Mouse (Mus musculus) heart, postnatal 10 days (tissue): ENCODE results near the gene Slc38a7. TPM values are rescaled to one million over a fixed set of nuclear protein-coding genes. Genes with fewer than 3 reads are reported as not detected.
"Not testable (repeated sequence)": the region's sequence is repeated elsewhere in the genome, so short reads cannot be mapped to it uniquely, and the experiment has no call there.

Experiments
- DNase-seq, 2 experiments: peaks; one replicate each; pipeline ENCODE4 v3.0.0; 2021
- intact Hi-C: fragments of 180-260 bp; cut with DNase I; formaldehyde crosslinking; loops from one replicate; pipeline ENCODE4 v1.15.1; 2025
- total RNA-seq, 2 experiments: library from RNA; stranded (reverse); gene quantifications; 2 replicates each; pipeline ENCODE4 v1.2.3; 2021

Slc38a7 gene
- total RNA-seq, 2 experiments from 2014 or later, result 9.9 to 11.5 TPM

GRCm38 (mm10) chr8:95854174-95854573, 835 bp upstream of the Slc38a7 start:
- DNase-seq, result no peak
- intact Hi-C loops, result loop anchor here (5.0 kb wide), 1 partner anchor 33 kb away; the partner anchor contains the start of gene Got2

- peak; percentile 46 to 53 for DNase-seq
- intact Hi-C loops, result loop anchor here (5.0 kb wide), 1 partner anchor 35 kb away; the partner anchor contains the start of gene Got2
Measured at GRCm38 (mm10) chr8:95852290-95852689, 1.0 kb downstream of the Slc38a7 start.

DNA sequence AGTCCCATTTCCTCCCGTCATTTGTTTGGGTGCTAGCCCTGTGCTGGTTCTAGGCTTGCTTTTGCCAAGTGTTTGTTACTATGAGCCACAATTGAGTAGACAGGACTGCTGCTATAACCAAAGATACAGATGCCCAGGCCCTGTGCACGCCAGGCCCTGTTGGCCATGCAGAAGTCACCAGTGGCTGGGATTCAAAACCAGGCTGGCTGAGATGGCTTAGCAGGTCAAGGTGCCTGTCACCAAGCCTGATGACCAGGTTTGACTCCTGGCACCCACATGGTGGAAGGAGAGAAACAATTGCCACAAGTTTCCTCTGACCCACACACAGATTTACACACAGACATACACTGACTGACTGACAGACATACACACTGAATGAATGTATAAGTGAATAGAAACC, 3.0 kb downstream of the Slc38a7 start:
- intact Hi-C loops, result loop anchor here (5.0 kb wide), 1 partner anchor 37 kb away; the partner anchor contains the start of gene Got2

GRCm38 (mm10) chr8:95848734-95849464, 4.4 kb downstream of the Slc38a7 start:
- DNase-seq, result no peak
- intact Hi-C loops, result no loop called here

More for the DNA sequence above, 3.0 kb downstream of the Slc38a7 start:
- no peak for DNase-seq

DNA sequence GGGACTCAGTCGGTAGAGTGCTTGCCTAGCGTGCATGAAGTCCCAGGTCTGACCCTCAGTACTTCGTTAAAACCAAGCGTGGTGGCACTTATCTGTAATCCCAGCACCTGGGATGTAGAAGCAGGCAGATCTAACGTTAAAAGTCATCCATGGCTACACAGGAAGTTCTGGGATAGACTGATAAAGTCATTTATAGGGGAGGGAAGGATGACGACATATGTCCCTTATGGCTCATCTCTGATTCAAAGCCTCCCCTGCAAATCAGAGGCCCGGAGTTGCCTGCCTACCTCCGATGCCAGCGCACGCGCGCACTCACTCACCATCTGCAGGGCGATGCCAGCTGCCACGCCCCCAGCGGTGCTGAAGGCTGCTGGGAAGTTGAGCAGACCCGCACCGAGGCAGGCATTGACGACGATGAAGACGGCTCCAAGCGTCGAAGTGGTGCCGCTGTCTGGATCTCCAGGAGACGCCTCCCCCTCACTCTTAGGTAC, 5.2 kb downstream of the Slc38a7 start:
- intact Hi-C loops, result no loop called here
- DNase-seq, result no peak

DNA sequence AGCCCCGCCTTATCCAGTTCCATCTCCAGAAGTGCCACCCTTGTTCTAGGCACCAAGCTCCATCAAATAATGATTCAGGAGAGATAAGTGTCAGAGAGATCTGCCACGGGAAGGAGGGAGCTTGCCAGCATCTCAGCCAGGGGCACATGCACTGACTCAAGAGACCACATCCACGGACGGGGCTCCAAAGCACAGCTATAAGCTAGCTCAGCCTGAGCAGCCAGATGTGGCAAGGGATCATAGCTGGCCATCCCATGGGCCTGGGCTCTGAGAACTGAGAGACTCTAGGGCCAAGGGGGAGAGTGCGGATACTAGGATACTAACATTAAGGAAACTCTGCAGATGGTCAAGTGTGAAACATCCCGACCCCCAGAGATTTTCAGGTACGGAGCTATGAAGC, 8.3 kb downstream of the Slc38a7 start:
- no peak for DNase-seq
- intact Hi-C loops, result no loop called here

DNA sequence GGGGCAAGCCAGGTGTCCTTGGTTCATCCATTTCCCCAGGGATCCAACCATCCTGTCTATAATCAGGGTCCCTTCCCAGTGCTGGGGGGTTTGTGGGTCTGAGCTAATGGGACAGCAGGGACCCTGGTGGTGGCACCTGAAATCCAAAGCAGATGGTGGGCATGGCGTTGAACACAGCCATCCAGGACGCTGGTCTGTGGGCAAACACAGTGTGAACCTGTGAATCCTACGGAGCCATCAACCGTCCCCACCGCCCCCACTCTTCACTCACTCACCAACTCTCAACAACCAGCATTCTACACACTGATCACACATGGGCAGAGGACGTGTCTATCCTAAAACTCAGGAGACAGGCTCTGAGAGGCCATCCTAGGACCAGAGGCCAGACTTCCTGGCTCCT, 9.4 kb downstream of the Slc38a7 start:
- DNase-seq, result no peak
- intact Hi-C loops, result no loop called here

- intact Hi-C loops, result no loop called here
- no peak for DNase-seq
Measured at GRCm38 (mm10) chr8:95841436-95841835, 11.9 kb downstream of the Slc38a7 start.

DNA sequence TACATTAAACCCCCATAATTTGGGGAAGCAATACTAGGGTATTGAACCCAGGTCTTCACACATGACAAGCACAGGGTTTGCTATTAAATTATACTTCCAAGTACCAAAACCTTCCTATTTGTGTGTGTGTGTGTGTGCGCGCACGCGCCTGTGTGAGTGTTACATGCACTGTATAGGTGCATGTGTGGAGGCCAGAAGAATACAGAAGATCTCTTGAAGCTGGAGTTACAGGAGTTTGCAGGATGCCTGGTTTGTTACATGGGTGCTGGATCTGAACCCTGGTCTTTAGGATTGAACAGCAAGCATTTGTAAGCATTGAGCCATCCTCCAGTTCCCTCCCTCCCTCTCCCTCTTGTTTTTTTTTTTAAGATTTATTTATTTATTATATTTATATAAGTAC, 14.1 kb downstream of the Slc38a7 start:
- intact Hi-C loops, result loop anchor here (5.0 kb wide), 1 partner anchor 78 kb away; no protein-coding TSS in a partner anchor
- DNase-seq, result no peak

- intact Hi-C loops, result loop anchor here (5.0 kb wide), 1 partner anchor 80 kb away; no protein-coding TSS in a partner anchor
- DNase-seq, result no peak
Measured at GRCm38 (mm10) chr8:95837266-95837665, 16.1 kb downstream of the Slc38a7 start.

DNA sequence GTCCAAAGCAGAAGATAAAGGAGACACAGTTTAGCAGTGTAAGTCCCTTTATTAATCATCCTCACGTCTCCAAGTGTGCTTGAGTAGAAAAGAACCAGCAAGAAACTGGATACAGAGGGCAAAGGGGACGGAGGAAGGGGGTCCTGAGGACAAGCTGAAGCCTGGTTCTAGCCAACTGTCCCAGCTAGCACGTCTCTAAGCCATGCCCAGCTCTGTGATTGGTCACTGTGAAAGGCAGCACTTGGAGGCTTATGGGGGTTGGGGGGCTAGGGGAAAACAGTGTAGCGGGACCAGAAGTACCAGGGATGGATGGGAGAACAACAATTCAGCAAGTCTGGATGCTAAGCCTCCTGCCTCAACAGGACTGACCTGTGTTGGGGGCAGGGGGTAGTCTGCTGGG, 17.4 kb downstream of the Slc38a7 start:
- intact Hi-C loops, result loop anchor here (5.0 kb wide), 1 partner anchor 81 kb away; no protein-coding TSS in a partner anchor
- DNase-seq, result no peak

DNA sequence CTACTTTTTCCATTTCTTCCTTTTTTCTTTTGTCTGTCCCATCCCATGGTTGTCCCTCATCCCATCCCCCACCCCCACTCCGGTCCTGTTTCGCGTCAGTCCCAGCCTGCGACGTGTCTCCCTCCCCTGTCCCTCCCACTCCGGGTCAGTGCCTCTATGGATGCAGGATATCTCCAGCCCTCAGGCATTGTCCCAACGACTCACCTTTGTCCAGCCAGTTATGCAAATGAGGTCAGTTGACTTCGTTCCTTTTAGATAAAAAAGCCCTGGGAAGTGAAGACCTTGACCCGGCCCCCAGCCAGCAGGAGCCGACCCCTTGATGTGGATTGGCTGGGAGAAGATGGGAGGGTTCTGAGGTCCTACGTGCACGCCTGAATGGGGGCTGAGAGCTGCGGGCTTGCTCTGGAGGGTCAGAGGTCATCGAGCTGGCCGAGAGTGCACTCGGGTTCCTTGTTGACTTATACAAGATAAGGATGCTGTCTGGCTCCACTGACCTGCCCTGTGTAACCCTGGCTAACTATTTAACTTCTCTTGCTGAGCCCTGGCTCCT, 19.8 kb downstream of the Slc38a7 start:
- DNase-seq, result peak in 1 of 2 experiments; percentile 26
- intact Hi-C loops, result loop anchor here (2.0 to 5.0 kb wide), 4 partner anchors 51 to 231 kb away; no protein-coding TSS in a partner anchor

DNA sequence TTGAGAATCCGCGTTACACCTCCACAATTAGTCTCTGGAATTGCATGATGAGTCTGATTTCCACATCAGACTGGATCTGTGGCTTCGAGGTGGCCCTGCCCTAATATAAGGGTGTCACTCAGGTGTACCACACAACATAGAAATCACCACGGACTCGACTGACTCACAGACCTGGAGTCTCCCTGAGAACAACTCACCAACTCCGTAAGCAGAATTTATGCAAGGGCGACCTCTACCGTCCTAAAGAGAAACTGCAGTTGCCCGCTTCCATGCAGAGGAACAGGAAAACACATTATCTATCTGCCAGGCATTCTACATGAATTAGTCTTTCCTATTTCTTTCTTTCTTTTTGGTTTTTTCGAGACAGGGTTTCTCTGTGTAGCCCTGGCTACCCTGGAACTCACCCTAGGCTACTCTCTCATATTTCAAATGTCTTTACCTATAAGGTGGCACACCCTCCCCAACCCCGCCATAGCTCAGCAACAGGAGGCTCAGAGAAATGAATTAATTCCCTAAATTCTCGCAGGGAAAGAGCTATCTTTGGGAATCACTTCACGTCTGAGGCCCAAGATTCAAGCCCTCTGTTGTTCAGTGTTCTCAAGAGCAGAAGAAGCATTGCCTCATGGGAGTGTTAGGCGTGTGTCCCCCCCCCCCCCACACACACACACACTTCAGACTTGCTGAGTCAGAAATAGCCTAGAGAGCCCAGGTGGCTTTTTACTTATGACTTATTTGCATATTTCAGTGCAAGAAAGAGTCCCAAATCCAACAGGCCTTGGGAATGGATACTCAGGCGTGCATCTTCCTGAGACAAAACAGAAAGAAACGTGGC, 20.5 kb downstream of the Slc38a7 start:
- intact Hi-C loops, result loop anchor here (2.0 to 5.0 kb wide), 4 partner anchors 51 to 231 kb away; no protein-coding TSS in a partner anchor
- DNase-seq, result peak; percentile 92 to 94

DNA sequence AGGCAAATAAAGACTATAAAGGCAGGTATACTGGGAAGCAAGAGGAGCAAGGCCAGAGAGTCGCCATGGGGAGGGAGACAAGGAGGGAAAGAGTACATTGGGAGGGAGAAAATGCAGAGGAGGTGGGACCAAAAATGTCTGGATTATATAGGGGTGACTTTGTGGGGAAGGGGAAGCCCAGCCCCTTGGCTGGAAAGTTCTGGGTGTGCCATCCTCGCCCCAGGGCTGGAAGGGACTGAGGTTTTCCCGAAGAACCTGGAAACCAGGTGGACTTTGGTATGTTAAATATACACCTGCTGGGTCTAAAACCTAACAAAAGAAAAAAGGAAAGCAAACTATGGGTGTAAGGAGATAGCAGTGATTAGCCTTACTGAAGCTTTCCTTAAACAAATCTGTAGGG, 23.2 kb downstream of the Slc38a7 start:
- intact Hi-C loops, result loop anchor here (5.0 kb wide), 2 partner anchors 48 to 228 kb away; no protein-coding TSS in a partner anchor
- no peak for DNase-seq

GRCm38 (mm10) chr8:95825162-95825561, 28.2 kb downstream of the Slc38a7 start, which contains the start of gene Sap18b:
Gene Sap18b (plus strand): TSS chr8:95825346.
- DNase-seq, intact Hi-C loops: not testable (repeated sequence)

- no peak for DNase-seq
- intact Hi-C loops, result no loop called here
Measured at GRCm38 (mm10) chr8:95822699-95823098, 30.6 kb downstream of the Slc38a7 start.

DNA sequence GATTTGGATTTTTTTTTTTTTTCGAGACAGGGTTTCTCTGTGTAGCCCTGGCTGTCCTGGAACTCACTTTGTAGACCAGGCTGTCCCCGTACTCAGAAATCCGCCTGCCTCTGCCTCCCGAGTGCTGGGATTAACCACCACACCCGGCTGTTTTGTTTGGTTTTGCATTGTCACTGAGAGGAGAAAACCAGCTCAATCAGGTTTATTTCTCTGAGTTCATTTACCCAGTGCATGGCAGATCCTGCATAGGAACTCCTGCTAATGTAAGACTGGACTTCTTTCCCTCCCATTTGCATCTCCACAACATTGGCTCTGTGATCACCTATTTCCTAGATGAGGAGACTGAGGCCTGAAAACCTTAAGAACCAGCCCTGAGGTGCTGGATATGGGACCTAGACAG, 31.2 kb downstream of the Slc38a7 start:
- no peak for DNase-seq
- intact Hi-C loops, result no loop called here

DNA sequence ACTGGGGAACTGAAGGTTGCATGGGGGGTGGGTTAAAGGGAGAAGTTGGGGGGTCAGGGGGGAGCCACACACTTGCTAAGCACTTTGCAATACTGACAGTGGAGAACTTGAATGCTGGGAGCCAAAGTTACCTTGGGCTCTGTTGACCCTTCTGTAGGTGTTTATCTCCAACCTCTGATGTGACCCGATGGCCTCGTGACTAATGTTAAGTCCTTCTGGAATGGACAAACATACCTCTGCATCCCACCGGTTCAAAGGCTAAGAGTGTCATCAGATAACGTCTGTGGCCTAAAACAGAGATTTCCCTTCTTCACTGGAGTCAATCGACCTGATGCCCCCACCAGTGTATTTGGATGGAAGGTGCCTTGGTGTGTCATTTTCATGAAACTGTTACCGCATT, 32.1 kb downstream of the Slc38a7 start:
- intact Hi-C loops, result no loop called here
- no peak for DNase-seq

- intact Hi-C loops, result no loop called here
- peak in 1 of 2 experiments; percentile 57 for DNase-seq
Measured at GRCm38 (mm10) chr8:95818211-95818610, 35.1 kb downstream of the Slc38a7 start.

GRCm38 (mm10) chr8:95817597-95817996, 35.7 kb downstream of the Slc38a7 start:
- no peak for DNase-seq
- intact Hi-C loops, result no loop called here
